Mouse (Mus musculus): ENCODE results near the gene Mgp.
A peak's percentile ranks its signal among the peaks of the same experiment; 100 is the strongest.

Gene Mgp

DNA sequence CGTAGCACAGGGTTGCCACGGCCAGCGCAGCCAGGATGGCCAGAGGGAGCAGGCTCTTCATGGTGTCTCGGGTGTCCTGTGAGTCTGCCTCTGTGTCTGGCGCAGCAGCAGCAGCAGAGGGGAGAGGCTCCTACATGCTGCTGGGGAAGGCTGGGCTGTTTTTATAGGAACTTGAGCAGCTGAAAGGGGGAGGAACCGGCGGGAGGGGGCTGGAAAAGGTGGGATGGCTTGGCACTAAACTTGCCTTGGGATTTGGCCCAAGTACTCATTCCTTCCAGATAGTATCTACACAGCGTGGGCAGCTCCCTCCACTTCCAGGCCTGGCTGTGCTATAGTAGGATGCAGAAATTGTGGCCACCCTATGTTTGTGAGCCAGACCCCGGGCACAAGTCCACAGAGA lies at the start of gene Mgp:
TSS of gene Mgp (minus strand) at position 154 of the 400 bp plus-strand sequence.
- DNase-seq = no peak

DNA sequence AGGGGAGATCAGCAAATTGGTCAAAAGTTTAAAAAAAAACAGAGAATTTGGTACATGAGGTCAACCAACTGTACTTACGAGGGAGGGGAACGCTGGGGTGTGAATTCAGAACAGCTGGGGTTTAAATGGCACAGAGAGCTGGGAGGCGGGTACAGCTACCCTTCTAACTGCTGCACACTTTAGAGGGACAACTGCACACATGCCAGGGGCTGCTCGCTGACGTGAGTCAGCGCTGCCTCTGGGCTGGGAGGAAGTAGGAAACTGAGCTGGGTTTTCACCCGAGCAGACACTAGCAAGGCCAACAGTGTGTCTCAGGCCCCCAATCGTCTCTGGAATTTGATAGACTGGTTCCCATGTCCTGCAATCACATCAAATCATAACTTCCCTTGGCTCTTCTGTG lies 49.4 kb upstream of the Mgp start:
- peak; percentile 44 to 73 for DNase-seq

DNA sequence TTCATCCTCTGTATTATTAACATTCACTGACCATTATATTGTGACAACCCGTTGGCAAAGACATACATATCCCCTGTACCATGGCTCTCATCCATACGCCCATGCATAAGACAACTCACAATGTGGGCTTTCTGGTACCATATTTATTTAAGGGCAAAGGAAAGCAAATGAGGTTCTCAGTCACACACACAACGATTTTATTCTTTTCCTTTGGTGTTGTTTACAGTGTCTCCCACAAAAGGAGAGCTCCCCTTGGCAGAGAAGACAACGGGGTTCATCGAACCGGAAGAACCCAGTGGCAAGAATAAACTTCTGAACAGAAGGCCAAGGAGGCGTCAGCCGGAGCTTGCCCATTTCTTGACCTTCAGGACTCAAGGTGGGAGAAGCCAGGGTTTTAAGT lies 47.9 kb upstream of the Mgp start, which contains the start of gene Pde6h:
TSS of gene Pde6h (plus strand) at position 301 of the 400 bp plus-strand sequence.
- no peak for DNase-seq

DNA sequence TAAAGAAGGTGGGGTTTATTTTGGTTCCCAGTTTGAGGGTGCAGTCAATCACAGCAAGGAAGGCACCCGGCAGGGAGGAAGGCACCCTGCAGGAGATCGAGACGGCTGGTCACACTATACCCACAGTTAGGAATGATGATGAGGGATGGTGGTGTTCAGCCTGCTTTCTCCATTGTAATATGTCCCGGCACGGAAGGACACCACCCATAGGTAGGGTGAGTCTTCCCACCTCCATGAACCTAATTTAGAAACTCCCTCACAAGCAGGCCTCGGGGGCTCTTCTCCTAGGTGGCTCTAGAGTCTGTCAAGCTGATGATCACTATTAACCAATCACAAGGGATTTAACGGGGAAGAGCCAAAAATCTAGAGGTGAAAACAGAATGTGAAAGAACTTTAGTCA lies 47.2 kb upstream of the Mgp start:
- no peak for DNase-seq

DNA sequence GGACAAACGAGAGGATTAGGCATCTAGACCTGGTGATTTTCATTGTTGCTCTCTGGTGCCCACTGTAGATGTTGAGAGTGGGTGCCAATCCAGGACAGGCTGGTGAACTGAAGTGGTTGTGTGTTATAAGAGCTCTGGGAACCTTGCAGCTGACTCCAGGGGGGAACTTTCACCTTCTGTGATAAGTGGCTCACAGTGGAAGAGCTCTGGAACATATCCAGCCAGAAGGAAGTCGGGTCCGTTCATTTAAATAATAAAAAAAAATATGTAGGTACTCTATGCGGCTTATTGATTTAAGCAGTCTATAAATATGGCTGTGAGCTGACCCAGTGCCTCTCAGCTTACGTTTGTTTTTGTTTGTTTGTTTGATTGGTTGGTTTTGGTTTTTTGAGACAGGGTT lies 46.5 kb upstream of the Mgp start, which contains the start of gene Erp27:
TSS of gene Erp27 (minus strand) at position 101 of the 400 bp plus-strand sequence.
- DNase-seq = no peak

DNA sequence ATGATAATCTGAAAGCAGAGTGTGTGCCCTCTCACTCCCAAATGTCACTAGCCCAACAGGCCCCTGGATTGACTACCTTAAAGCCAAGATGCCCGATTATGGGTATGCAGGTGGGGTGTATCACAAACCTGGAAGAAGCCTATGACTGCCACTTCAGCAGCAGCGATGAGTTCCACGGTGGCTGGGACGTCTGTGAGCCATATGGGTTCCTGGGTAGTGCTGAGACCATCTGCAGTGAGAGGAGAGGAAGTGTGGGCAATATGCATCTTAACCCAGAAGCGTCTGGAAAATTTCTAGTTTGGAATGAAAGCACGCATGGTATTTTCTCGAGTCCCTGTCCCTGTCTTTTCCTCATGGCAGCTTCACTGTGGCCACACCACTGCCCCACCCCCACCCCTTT lies 46.0 kb upstream of the Mgp start:
- DNase-seq = no peak

DNA sequence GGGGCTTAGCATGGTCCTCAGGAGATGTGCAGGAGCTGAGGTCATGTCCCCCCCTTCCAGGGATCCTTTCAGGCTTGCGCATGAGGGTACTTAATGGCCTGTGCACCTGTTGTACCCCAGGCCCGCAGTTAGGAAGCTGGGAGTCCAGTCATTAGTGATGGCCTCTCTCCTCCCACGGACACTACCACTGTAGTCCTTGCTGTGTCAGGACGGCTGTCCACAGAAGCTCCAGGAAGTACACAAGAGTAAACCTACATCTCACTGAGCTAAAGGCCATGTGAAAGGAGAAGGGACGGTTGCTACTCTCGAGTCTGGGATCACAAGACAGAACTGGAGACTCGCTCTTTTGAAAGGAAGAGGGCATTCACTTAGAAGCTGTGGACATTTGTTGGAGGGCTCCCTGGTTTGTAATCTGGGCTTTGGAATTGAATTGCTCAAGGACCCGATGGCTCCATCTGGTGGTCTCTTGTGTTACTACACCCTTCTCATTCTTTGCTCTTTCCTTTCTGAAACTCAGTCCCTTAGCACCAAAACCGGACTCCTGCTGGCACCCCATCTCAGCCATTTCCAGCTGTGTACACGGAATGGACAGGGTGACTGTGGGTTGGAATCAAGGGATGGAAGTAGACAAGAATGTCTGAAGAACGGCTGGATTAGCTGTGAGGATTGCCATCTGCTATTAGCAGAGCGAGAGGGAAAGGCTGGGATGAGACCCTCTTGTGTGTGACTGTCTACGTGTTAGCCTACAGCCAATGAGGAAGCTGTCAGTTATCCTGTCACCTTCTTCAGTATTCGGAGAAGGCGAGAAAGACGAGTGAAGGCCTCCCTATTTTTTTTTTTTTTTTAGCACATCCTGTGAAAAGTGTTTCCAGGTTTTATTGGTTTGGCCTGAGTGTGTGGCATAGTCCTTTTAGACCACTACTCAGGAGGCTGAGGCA lies 45.0 kb upstream of the Mgp start:
- peak; percentile 36 to 56 for DNase-seq

DNA sequence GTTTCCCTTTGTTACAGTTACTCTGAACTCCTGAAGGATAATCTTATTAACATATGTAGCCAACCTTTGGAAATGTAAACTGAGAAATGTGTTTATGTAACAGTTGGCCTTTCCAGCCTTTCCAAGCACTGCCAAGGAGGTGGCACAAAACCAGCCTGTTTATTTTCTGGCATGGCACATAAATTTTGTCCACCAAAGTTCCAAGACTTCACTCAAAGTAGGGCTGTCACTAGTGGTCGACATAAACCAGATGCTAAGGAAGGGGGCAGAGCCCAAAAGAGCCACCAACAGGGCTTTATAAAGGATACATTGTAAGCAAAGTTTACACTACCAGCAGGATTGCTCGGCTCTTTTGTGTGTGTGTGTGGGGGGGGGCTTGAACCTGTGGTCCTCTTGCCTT lies 42.3 kb upstream of the Mgp start:
- no peak for DNase-seq

DNA sequence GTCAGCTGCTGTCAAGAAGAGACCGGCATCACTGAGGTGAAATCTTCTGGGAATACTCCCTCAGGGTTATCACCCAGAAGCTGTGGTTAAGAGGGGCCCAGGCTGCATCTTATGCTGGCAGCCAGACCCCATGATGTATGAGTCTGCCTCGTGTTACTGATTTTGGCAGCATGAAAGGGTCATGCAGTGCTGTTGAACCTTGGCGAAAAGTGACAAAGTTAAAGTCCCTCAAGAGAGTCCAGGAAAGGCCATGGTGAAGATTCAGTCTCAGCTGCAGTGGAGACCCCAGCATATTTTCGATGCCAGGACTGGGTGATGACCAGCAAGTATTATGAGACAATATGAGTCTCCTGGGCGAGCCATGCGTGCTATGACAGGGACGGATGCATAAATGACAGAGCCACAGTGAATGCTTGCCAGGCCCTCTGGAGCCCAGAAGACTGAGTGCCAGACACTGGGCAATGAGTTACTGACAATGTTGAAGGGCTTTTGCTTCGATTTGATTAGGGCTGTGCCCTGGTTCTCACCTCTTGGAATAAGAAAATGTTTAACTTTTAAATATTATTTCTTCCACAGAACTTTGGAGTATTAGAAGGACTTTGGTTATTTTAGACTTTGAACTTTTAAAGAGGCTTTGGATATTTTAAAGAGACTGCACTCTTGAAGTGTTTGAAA lies 40.2 kb upstream of the Mgp start:
- DNase-seq = no peak

DNA sequence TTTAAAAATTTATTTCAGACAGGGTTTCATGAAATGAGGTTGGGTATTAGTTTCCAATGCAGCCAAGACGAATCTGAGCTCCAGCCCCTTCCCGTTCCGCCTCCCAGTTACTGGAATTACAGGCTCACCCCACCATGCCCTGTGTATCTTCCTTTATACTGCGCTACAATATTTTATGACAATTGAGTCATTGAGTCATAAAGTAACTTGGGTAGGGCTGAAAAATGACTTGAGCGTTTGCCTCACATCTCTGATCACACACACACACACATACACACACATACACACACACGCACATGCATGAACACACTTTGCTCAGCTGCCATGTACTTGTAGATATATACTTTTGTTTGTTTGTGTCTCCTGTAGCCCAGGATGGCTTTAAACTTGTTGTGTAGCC lies 38.6 kb upstream of the Mgp start:
- no peak for DNase-seq

DNA sequence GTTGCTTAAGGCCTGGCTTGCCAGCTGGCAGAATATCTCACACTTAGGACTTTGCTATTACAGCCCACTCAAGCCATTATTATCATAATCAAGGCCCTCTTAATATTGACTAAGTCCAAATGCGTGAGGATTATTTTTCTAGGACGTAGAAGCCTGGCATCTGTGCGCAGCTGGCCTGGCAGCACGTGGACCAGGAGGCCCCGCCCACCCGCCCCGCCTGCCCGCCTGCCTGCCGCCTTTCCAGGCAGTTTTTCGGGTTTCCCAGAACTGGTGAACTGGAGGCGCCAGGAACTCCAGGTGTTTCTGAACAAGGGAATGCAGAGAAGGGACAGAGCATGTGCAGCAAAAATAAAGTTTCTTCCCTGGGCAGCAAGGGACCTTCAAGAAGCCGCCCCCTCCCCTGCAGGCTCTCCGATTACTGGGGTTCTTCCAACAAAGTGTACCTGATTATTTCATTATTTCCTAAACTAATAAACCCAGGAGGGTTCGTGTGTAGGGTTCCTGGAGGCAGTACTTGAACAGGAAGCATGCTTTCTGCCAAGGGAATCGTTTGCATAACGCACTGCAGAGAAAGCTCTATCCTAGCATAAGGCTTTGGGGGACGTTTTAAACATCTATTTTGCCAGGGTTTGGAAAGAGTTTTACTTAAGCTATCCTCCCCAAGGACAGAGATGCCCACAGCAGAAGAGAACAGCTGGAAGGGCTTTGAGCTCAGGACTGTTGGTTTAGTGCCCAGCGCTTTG lies 37.9 kb upstream of the Mgp start:
- DNase-seq = no peak

DNA sequence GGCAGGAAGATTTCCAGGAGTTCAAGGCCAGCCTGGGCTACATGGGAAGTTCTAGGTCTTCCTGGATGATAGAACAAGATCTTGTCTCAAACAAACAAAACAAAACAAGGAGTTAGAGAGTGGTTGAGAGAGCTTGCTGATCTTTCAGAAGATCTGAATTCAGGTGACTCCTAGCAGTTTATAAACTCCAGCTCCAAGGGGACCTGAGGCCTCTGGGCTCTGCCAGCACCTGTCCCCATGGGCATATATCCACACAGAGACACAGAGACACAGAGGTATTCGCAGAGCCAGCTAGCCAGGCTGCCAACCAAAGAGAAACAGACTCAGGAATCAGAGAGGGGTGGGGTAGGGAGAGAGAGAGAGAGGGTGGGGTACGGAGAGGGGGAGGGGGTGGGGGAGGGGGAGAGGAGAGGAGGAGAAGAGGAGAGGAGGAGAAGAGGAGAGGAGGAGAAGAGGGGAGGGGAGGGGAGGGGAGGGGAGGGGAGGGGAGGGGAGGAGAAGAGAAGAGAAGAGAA lies 37.2 kb upstream of the Mgp start:
- no peak for DNase-seq

DNA sequence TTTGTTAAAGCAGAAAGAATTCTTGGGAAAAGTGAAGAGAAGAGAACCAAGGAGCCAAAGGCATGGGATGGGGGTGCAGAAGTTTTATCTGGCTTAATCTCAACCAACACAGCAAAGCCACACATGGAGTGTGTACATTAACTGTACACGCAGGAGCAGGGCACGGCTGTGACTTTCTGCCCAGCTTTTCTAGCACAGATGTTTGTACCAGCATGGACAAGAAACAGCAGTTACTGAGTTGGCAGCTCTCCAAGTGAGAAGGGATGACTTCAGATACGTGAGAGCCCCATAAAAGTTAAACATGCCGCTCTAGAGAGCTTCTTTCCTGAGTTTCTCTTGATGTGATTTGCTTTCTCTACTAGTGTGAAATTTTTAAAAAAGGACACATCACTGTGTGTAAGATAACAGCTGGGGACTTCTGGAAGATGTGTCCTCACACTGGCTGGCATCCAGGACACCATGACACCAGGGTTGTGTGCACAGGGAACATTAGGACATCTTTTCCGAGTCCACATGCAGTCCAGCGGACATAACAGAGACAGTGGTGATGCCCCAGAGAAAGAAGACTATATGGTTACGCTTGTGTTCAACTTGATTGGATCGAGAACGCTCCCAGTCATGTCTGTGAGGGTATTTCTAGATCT lies 34.7 kb upstream of the Mgp start:
- no peak for DNase-seq

DNA sequence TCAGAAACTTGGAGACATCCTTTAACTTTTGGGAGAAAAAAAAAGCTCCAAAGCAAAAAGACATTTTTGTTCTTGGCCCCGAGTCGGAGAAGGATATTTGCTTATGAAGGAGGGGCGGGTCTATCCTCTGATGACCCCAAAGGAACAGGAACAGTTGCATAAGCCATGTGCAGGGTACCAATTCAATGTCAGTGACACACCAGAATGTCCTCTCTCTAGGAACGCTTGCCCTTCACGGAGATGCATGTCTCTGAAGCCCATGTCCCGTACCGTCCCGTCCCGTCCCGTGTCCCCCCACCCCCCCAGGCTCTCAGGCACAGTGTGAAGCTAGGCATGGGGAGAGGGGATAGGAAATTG lies 31.3 kb upstream of the Mgp start:
- no peak for DNase-seq

DNA sequence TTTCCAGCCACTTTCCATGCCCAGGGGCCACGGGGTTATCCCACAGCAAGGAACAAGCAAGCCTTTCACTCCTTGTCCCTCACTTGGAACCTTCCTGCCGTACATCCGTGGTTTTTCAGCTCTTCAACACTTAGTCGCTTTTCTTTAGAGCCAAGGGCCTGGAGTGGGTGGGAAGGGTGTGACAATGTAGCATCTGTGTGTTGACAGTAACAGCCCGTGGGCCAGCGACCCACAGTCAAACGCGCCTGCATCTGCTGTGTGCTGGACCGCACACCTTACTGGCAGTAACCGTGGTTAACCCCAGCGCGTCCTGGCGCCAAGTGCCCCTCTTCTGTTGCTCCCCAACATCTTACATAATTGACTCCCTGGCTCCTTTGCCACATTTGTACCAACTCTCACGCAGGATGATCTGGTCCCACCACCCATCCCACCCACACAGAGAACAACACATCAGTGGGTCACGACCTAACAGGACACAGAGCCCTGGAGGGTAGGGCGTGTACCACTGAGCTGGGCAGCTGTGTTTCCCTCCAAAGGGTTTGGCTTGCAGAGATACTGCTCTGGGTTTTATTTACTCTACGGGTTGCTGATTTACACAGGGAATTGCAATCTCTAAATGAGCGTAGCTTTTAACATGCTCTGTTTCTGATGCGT lies 30.8 kb upstream of the Mgp start:
- no peak for DNase-seq

DNA sequence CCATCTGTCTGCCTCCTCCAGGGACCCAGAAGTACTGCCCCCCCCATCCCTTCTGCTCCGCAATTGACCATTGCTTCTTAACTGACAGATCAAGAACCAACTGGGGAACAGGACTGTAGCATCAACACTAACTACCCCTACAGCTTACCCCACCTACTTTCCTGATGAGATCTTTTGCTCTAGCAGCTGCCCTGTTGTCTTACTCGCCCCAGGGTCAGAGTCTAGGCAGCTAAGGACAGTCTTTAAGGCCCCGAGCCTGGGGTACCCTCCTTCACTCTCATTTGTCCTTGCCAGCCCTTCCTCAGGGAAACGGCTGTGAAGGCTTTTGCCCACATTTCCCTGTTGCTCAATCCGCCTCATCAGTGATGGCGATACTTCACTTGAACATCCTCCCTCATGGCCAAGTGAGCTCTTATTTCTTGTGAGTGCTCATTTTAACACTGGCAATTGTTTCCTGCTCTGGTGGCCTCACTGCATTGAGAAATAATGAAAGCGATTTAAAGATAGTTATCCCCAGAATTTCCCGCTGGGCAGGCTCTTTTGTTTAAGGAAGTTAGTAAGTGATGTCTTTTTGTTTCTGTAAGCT lies 28.4 kb upstream of the Mgp start:
- no peak for DNase-seq

DNA sequence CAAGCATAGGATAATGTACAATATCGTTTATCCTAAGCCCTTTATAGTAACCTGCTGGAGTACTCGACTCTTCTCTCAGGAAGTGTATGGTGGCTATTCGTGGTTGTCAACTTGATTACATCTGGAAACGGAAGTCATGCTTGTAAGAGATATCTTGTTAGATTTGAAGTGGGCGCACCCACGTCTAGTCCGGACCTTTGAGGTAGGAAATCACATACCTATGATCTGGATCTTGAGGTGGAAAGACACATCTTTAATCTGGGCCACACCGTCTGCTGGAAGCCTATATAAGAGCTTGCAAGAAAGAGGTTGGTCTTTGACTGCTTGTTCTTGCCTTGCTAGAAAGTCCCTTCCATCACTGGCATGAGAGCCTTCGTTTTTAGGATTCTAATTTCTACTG lies 26.9 kb upstream of the Mgp start:
- DNase-seq = no peak

DNA sequence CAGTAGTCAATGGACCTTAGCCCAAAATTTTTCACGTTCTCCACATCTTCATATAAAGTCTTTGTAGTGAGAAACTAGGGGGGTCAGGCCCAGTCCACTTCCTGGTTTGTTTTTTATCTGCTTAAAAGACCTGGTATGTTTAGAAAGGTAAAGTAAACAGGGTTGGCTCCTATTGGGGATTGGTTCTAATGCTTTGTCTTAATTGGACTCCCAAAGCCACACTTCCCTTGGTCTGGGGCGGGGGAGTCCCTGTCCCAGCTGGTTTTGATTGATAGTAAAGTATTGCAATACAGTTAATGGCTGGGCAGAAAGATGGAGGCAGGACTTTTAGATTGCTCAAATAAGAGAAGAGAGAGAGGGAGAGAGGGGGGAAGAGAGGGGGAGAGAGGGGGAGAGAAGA lies 25.4 kb upstream of the Mgp start:
- no peak for DNase-seq

DNA sequence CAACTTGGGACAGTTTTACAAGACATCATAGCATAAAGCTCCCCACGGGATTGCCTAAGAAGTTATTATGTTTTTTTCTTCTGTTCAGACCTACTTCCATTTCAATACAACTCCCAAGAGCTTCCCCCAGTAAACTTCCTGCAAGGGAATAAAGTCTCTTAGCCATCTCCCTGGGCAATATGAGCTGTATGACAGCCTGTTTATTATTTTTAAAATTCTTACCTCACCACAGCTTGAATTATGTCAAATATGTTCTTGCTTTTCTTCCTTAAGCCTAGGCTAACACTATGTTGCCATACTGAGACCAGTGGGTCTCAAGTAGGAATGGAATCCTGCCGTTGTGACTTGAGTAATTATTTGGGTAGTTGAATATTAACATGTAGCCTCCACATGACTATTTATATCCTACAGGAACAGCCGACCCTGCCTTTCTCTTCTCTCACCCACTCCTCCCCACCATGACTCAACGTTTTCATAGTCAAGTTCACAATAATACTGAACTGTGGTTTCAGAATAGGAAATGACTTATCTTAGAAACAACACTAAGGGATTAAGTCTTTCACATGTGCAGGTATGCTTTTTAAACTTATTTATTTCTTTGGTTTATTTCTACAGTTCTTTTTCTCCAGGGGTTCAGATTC lies 24.9 kb upstream of the Mgp start:
- no peak for DNase-seq

DNA sequence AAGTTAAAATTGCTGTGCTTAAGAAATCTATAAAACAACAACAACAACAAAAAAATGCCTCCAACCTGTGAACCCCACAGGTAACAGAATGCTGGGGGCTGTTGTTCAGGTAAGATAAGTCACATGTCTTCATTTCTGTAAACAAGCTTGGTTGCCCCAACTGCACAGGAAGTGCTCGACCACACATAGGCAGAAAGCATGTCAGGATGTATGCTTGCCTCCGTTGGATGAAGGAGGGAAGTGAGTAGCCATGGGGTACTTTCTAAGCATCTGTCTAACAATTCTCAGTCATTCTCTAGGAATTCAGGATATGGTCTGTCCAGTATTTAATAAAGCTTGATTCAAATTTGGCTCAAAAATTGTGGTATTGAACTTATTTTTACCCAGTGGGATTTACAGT lies 23.3 kb upstream of the Mgp start:
- DNase-seq = peak in 1 of 2 experiments; percentile 39

DNA sequence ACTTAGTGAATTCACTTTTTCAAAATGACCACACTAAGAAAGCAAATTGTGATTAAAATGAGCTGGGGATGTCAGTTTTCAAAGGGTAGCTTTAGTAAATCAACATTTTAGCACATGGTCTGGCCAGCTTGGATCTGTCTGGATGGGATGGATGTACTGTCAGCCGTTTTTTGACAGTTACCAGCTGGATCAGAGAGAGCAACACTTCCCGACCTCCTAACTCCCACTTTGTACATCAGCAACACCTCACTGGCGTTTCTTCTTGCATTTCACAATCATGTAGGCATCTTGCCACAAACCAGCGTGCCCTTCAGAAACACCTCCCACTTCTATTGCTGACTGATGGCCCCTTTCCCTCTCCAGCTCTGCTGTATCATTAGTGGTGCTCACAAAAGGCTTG lies 22.6 kb upstream of the Mgp start:
- DNase-seq = no peak
